Mouse (Mus musculus) testis, adult 2 months (tissue): ENCODE results near the gene Zfp882.

Experiments
- CTCF ChIP-seq: fragments of 200-500 bp; IDR thresholded peaks from 2 replicates; pipeline ENCODE4 v1.5.1; 2012; ENCODE audit warnings: low read depth, mild to moderate bottlenecking, inconsistent platforms, low read length, moderate library complexity; ENCODE audit not compliant: control insufficient read depth, insufficient read depth, insufficient replicate concordance
- POLR2A ChIP-seq: fragments of 200-500 bp; IDR thresholded peaks from 2 replicates; pipeline ENCODE4 v1.6.1; 2012; ENCODE audit warnings: low read depth, mild to moderate bottlenecking, inconsistent platforms, low read length, moderate library complexity; ENCODE audit not compliant: control insufficient read depth

DNA sequence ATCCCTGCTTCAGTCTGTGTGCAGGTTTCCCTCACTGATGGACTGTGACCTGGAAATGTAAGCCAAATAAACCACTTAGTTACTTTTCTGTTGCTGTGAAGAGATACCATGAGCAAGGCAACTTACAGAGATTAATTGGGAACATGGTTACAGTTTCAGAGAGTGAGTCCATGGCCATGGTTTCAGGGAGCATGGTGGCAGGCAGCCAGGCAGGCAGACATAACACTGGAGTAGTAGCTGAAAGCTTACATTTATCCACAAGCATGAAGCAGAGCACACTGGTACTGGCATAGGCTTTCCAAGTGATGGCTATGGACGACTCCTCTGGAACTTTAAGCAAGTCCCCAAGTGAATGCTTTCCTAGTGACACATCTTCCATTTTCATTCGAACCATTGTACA is 56.8 kb downstream of the Zfp882 start:
- TF ChIP-seq CTCF (no peak), POLR2A (no peak)
